Mouse (Mus musculus) ES-E14 (cell line): ENCODE results near the gene Cnga3. TPM values are rescaled to one million over a fixed set of nuclear protein-coding genes. Genes with fewer than 3 reads are reported as not detected.
A peak's percentile ranks its signal among the peaks of the same experiment; 100 is the strongest.

Experiments used
- DNase-seq: peaks from one replicate; pipeline ENCODE4 v3.0.0-alpha.2; 2013; ENCODE audit warnings: low read depth, low spot score
- H3K27ac ChIP-seq: 2 replicates; pipeline ENCODE4 v1.5.1; 2012; ENCODE audit warnings: low read depth, mild to moderate bottlenecking, low read length, moderate library complexity, mixed read lengths; ENCODE audit not compliant: poor library complexity, insufficient read depth, severe bottlenecking
- H3K36me3 ChIP-seq: 2 replicates; pipeline ENCODE4 v1.6.1; 2012; ENCODE audit warnings: mild to moderate bottlenecking, low read length, moderate library complexity, mixed read lengths; ENCODE audit not compliant: control insufficient read depth, poor library complexity, insufficient read depth, severe bottlenecking
- H3K4me1 ChIP-seq, 2 experiments: fragments of 150-350 bp in 1 of 2; sonication (generic) in 1 of 2; 2 replicates each; pipeline ENCODE4 v1.6.1; 2012; ENCODE audit warnings: low read length in 2 of 2, mild to moderate bottlenecking in 1 of 2, mixed read lengths in 1 of 2; ENCODE audit not compliant: control insufficient read depth in 2 of 2, insufficient read depth in 2 of 2, poor library complexity in 1 of 2
- H3K4me3 ChIP-seq, 2 experiments: fragments of 150-350 bp in 1 of 2; sonication (generic) in 1 of 2; 2 replicates each; pipeline ENCODE4 v1.5.1; 2012; ENCODE audit warnings: low read length in 2 of 2, low read depth in 1 of 2, mild to moderate bottlenecking in 1 of 2, mixed read lengths in 1 of 2; ENCODE audit not compliant: insufficient read depth in 1 of 2, poor library complexity in 1 of 2, severe bottlenecking in 1 of 2
- H3K9ac ChIP-seq: 2 replicates; pipeline ENCODE4 v1.6.1; 2012; ENCODE audit warnings: low read depth, mild to moderate bottlenecking, low read length, mixed read lengths; ENCODE audit not compliant: poor library complexity, insufficient read depth, severe bottlenecking
- H3K9me3 ChIP-seq: fragments of 150-350 bp; sonication (generic); 2 replicates; pipeline ENCODE4 v1.6.1; 2012; ENCODE audit warnings: low read depth, mild to moderate bottlenecking, low read length; ENCODE audit not compliant: control insufficient read depth, insufficient read depth
- CHD2 ChIP-seq: IDR thresholded peaks from 2 replicates; pipeline ENCODE4 v1.6.1; 2014; ENCODE audit warnings: mild to moderate bottlenecking, low read depth, low read length, inconsistent platforms
- HCFC1 ChIP-seq: IDR thresholded peaks from 2 replicates; pipeline ENCODE4 v1.6.1; 2012; ENCODE audit warnings: low read length, inconsistent platforms, borderline replicate concordance; ENCODE audit not compliant: insufficient read depth
- MAFK ChIP-seq: IDR thresholded peaks from 2 replicates; pipeline ENCODE4 v1.6.1; 2014; ENCODE audit warnings: mild to moderate bottlenecking, low read depth, low read length, inconsistent platforms; ENCODE audit not compliant: insufficient read depth
- ZC3H11A ChIP-seq: IDR thresholded peaks from 2 replicates; pipeline ENCODE4 v1.6.1; 2012; ENCODE audit warnings: low read depth, mild to moderate bottlenecking, inconsistent platforms, low read length, borderline replicate concordance
- ZNF384 ChIP-seq: IDR thresholded peaks from 2 replicates; pipeline ENCODE4 v1.6.1; 2012; ENCODE audit warnings: low read depth, low read length, inconsistent platforms
- in situ Hi-C, 2 experiments: fragments of 600-800 bp; cut with MboI; formaldehyde crosslinking; loops; one replicate each; pipeline ENCODE4 v1.15.1; 2025; ENCODE audit warnings: low sequenced_read_pairs in 2 of 2, inconsistent platforms in 1 of 2; ENCODE audit not compliant: unreplicated experiment in 2 of 2
- total RNA-seq: library from RNA; depleted of rRNA; stranded (reverse); fragments of 300-350 nt; gene quantifications from 2 replicates; pipeline ENCODE4 v1.2.3, GENCODE M21; 2012

Gene Cnga3
- total RNA-seq, 1 experiment: 4.5 TPM

GRCm38 (mm10) chr1:37246476-37246875, 32.2 kb downstream of the Cnga3 start:
- Histone ChIP-seq H3K9me3 (no peaks in the 10 kb centered on the region), H3K27ac (no peak overlapping the region), H3K4me3 (peak overlapping the region; percentile 19 to 64; a peak in 3 of 4 replicates), H3K4me1 (peaks cover 0 to 3% of the 10 kb centered on the region in 2 experiments; a peak in 1 of 4 replicates), H3K36me3 (no peaks in the 10 kb centered on the region), H3K9ac (no peak overlapping the region)
- no peak for DNase-seq
- in situ Hi-C loops: loop anchor here (5.0 to 25.0 kb wide), 2 partner anchors 459 to 464 kb away; no protein-coding TSS in a partner anchor
- TF ChIP-seq MAFK (no peak), HCFC1 (no peak), ZNF384 (no peak), CHD2 (no peak), ZC3H11A (no peak)

DNA sequence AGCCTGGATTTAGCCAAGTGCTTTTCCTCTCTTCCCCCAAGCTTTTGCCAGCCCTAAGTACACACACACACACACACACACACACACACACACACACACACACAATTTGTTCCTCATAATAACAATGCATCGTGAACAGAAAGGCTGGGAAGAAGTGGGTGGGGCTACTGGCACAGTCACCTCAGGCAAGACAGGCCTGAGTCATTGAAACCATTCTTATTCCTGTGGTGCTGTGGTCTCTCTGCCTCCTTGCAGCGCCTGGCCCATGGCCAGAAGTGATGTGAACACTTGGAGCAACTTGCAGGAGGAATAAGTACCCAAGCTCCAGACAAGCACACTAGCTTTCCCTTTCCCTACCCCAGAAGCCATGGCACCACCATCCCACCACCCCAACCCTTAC, 34.2 kb downstream of the Cnga3 start:
- in situ Hi-C loops: loop anchor here (5.0 to 25.0 kb wide), 2 partner anchors 461 to 466 kb away; no protein-coding TSS in a partner anchor
- H3K4me1 ChIP-seq: peaks cover 0 to 3% of the 10 kb centered on the region in 2 experiments; a peak in 1 of 4 replicates
- DNase-seq: no peak

GRCm38 (mm10) chr1:37250643-37251310, 36.5 kb downstream of the Cnga3 start:
- peaks cover 0 to 3% of the 10 kb centered on the region in 2 experiments; a peak in 1 of 4 replicates for H3K4me1 ChIP-seq

More for the DNA sequence above, 34.2 kb downstream of the Cnga3 start:
- H3K9me3 ChIP-seq: no peaks in the 10 kb centered on the region
- TF ChIP-seq HCFC1 (no peak), ZNF384 (no peak)
- H3K4me3 ChIP-seq: no peak overlapping the region
- no peak overlapping the region for H3K27ac ChIP-seq
- no peak overlapping the region for H3K9ac ChIP-seq
- no peaks in the 10 kb centered on the region for H3K36me3 ChIP-seq

DNA sequence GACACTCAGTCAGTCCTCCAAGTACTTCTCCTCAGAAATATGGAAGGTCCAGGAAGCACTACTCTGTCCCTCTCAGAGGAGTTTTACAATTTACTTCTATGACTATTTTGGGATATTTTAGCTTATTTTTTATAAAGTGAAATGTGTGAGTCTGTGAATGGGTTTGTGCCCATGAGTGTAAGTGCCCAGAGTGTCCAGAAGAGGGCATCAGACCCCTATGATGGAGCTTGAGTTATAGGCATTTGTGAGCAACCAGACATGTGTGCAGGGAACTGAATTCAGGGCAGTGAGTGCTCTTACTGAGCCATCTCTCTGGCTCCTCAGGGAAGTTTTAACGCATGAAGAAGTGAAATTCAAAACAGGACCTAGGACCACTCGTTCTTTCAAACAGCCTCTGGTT, 44.2 kb downstream of the Cnga3 start:
- H3K36me3 ChIP-seq: no peaks in the 10 kb centered on the region
- no peak overlapping the region for H3K4me3 ChIP-seq
- H3K9ac ChIP-seq: no peak overlapping the region
- no peak for TF ChIP-seq HCFC1
- no peak for TF ChIP-seq CHD2
- TF ChIP-seq ZC3H11A: peak; percentile 81
- TF ChIP-seq MAFK: no peak
- TF ChIP-seq ZNF384: no peak
- H3K9me3 ChIP-seq: no peaks in the 10 kb centered on the region
- in situ Hi-C loops: no loop called here
- H3K27ac ChIP-seq: no peak overlapping the region
- DNase-seq: no peak
- no peaks in the 10 kb centered on the region for H3K4me1 ChIP-seq

More at GRCm38 (mm10) chr1:37250643-37251310, 36.5 kb downstream of the Cnga3 start:
- no peak for TF ChIP-seq MAFK
- TF ChIP-seq ZNF384: no peak
- peak; percentile 95; the same call in 1 of the 2 replicates for TF ChIP-seq ZC3H11A
- H3K4me3 ChIP-seq: no peak overlapping the region
- H3K9ac ChIP-seq: no peak overlapping the region
- no peaks in the 10 kb centered on the region for H3K9me3 ChIP-seq
- peak; percentile 72 for DNase-seq
- H3K27ac ChIP-seq: no peak overlapping the region
- no peaks in the 10 kb centered on the region for H3K36me3 ChIP-seq
- in situ Hi-C loops: no loop called here

GRCm38 (mm10) chr1:37272464-37272863, 58.2 kb downstream of the Cnga3 start:
- in situ Hi-C loops: loop anchor here (5.0 to 10.0 kb wide), 3 partner anchors 132 to 362 kb away; no protein-coding TSS in a partner anchor
- DNase-seq: peak; percentile 44
- H3K4me1 ChIP-seq: no peaks in the 10 kb centered on the region
- H3K36me3 ChIP-seq: no peaks in the 10 kb centered on the region
- no peak overlapping the region for H3K27ac ChIP-seq
- H3K9me3 ChIP-seq: no peaks in the 10 kb centered on the region
- no peak overlapping the region for H3K4me3 ChIP-seq
- TF ChIP-seq ZC3H11A: peak; percentile 86; the same call in 1 of the 2 replicates
- no peak for TF ChIP-seq ZNF384
- no peak for TF ChIP-seq CHD2
- no peak for TF ChIP-seq HCFC1
- TF ChIP-seq MAFK: no peak
- H3K9ac ChIP-seq: no peak overlapping the region
